Mouse (Mus musculus): Measurements from ENCODE around the gene Prmt2.

Prmt2 gene

DNA sequence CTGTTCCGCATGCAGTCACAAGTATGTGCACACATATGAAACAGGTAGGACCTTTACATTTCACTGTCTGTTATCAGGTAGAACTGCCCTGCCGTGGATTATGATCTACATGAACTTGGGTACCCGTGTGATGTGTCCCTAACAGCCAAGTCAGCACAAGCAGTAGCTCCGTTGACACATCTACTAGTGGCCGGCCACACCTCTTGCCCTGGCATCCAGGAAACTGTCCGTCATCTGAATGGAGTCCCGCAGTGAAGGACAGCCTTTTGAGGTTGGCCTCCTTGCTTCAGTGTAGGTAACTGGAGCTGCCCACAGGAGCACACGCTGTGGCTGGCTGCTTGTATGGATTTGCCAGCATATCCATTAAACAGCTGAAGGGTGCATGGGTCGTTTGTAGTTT lies 19.4 kb downstream of the Prmt2 start:
- no peak for DNase-seq (ENCODE audit: low spot score in 2 of 2)

DNA sequence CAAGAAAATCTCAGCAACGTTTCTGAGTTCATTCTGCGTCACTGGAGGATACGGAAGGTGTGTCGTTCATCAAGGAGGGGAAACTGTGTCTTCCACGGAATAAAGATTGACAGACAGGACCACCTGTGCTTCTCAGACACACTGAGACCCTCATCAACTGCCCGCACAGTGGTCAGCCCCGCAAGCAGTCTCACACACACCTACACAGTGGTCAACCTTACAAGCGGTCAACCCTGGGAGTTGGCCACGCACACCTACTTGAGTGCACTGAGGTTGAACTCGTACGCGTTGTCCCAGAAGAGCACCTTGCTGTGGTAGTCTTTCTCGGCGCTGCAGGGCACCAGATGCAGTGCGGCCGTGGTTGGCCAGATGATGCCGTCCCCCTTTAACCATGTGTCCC lies 20.6 kb downstream of the Prmt2 start:
- DNase-seq (ENCODE audit: low spot score in 2 of 2): no peak

DNA sequence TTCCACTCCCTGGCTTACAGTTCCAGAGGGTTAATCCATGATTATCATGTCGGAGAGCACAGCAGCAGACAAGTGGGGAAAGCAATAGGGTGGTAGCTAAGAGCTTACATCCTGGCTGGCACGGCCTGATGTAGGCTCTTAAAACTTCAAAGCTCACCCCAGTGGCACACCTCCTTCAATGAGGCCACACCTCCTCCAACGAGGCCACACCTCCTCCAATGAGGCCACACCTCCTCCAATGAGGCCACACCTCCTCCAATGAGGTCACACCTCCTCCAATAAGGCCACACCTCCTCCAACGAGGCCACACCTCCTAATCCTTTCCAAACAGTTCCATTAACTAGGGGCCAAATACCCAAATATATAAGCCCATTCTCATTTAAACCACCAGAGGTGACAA lies 23.5 kb downstream of the Prmt2 start:
- DNase-seq (ENCODE audit: low spot score in 2 of 2): no peak

DNA sequence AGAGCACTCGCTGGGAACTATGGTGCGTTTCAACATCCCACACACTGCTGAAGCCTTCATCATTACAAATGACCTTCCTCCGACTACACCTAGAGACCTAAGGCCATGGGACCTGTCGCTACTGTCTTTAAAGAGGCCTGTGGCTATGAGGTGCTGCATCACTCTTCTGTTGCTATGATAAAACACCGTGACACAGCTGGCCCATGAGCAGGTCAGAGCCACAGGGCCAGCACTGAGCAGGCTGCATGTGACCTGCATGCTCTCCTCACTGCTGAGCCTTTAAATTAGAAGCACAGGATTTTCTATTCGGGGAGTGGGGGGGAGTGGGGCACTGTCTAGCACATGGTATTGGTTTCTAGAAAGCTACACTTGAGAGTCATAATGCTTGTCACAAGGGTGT lies 25.5 kb downstream of the Prmt2 start:
- DNase-seq (ENCODE audit: low spot score in 2 of 2): no peak

DNA sequence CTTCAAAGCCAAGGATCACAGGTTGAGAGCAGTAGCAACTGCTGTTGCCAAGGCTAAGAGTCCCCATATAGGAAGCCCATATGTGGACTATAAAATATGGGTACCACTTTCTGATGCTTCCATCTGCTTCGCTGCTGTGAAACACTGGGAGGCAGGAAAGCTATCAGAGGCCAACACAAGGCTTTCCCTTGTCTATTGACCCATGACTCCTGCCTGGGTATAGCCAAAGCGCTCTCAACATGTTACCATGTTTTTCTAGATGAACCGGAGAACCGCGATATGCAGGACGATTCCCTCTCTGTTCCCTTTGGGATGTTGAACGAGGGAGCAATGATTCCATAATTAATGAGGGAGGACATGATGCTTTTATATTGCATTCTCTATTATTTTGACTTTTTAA lies 26.9 kb downstream of the Prmt2 start:
- DNase-seq (ENCODE audit: low spot score in 2 of 2): no peak

DNA sequence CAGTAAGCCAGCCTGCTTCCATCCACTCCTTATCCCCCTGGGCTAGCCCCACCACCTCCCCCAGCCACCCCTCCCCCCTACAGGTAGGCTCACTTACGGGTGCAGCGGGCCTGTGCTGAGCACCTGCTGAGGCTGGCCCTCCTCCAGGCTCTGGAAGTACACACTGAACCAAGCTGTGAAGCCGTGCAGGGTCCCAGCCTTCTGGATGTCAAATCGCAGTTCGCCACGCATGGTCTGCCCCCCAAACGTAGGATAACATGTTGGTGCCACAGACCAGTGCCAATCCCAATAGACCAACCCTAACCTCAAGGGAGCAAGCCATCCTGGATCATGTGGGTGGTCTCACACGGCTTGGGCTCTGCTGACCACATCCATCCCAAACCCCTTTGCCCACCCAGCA lies 28.4 kb downstream of the Prmt2 start:
- DNase-seq (ENCODE audit: low spot score in 2 of 2): no peak

DNA sequence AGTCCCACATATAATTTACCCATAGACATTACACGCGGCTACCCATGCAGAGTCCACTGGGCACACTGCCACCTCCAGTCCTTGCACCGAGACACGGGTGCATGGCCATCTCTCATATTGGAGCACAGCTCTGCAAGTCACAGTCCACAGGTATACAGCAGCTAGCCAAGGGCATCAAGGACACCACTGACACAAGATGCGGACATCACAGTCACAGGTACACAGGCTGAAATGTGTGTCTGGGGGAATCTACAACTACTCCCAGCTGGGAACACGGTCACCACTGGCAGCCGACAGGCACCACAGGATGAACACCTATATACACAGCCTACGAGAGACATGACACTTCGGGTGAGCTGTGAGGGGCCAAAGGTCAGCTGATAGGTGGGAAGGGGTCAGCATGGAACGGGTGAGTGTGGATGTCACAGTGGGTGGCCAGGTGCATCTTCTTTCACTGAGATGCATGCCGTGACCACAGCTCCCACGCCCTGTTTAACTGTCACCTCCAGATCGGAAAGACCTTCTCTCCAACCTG lies 30.3 kb downstream of the Prmt2 start:
- no peak for DNase-seq (ENCODE audit: low spot score in 2 of 2)

DNA sequence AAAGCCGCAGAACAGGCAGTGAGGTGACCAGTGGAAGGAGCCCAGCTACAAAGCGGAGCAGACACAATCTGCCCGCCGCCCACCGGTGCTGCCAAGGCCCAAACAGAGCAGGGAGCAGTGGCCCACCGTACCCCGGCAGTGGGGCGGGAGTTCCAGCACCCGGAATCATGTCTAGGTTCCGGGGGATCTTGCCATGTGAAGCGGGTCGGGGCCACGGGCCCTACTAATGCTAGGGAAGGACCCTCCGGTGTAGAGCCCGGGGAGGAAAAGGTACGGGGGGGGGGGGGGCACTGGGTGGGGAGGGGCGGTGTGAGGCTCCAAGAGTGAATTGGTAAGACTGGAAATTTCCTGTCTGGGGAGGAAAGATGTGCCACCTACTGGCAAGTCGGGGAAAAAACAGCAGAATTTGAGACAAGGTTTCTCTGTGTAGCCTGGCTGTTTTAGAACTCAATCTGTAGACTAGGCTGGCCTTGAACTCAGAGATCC lies 33.8 kb downstream of the Prmt2 start:
- DNase-seq (ENCODE audit: low spot score in 2 of 2): peak in 1 of 2 experiments; percentile 26

DNA sequence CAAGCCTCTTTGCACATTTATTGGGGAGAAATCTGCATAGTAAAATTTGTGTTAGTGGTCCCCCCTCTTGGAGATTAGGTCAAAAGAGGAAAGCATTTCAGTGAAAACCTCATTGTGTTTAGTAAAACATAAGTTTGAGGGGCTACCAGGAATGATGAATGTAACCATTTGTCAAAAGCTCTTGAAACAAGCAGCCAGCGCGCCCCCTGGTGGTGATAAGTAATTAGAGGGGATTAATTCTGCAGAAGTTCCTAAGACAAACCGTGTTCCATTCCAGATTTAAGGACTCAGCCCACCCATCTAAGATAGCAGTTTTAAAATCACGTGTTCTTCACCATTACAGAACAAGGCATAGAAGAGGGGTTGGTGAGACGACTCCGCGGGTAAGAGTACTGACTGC lies 35.7 kb downstream of the Prmt2 start:
- peak; percentile 64 to 66 for DNase-seq (ENCODE audit: low spot score in 2 of 2)

DNA sequence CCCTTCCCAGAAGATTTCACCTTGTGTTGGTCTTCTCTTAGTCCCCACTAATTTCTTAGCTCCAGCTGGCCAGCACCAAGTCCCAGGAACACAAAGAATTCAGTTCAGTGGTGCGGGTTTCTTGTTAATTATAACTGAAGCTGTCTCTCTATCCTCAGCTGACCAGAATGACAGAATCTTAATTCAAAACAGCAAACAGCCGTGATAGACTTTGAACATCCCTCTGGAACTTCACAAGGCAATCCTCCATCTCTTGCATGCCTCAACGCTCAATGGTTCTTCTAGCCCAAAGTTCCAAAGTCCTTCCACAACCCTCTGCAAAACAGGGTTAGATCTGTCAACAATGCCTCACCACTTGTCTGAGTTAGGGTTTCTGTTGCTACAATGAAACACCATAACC lies 36.2 kb downstream of the Prmt2 start:
- no peak for DNase-seq (ENCODE audit: low spot score in 2 of 2)

DNA sequence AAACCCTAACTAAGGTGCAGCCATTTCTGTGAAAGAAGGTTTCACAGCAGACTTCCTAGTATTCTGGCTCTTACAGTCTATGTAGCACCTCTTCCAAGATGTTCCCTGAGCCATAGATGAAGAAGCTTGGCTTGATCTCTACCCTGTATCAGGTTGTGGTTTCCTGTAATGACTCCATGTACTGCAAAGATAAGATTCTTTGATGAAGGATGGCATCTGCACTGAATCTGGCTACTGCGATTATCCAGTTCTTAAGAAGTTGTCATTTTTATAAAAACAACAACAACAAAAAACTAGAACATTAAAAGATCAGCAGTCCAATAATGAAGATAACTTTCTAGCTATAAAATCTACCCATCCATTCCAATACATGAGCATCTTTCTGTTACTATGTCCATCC lies 49.7 kb downstream of the Prmt2 start:
- no peak for DNase-seq (ENCODE audit: low spot score in 2 of 2)

DNA sequence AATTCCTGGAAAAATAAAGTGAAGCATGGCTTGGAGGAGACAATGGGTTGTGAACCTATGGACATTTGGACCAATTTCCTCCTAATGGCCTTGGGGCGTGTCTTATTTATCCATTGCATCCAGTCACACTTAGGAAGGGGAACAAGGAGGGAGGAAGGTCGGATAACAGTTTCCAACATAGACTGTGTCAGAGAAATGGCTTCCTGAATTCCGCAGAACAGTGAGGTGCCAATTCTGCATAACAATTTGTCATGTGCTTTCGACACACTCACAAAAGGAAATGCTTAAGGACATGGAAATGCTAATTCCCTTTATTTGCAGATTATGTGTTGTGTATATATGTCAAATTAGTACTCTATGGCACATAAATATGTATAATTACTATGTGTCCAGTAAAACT lies 52.4 kb downstream of the Prmt2 start:
- no peak for DNase-seq (ENCODE audit: low spot score in 2 of 2)

DNA sequence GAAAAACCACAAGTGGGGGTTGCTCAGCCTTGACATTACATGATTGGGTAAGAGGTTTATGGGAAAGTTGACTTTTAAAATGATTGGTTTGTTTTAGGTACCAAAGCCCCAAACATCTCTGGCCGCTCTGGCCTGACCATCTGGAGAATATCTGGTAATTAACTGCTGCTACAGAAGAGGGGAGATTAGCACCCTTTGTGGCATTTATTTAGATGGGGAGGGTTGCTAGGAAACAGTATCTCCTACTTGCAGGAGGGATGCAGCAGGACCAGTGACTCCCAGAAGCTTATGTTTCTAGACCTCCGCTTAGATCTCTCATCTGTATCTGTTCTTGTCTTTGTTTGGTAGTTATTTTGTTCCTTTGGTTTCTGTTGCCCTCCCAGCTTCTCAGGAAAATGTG lies 62.8 kb downstream of the Prmt2 start:
- no peak for DNase-seq (ENCODE audit: low spot score in 2 of 2)

DNA sequence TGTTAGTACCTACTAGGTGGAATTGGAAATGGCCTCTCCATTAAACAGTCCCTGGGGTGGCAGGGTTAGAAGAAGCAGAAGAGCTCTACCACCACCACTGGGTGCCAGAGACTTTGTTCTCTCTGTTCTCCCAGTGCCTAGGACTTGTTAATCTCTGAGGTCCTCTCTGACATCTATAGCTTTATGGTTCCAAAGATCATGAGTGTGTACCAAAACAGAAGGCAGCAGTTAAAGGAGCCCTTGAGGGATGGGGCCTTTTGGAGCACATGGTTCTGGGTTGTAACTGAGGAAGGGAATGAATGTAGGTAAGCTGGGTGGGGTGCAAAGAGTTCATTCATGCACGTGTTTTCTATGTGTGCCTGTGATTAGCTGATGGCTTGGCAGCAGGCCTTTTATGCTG lies 79.7 kb downstream of the Prmt2 start:
- DNase-seq (ENCODE audit: low spot score in 2 of 2): no peak

DNA sequence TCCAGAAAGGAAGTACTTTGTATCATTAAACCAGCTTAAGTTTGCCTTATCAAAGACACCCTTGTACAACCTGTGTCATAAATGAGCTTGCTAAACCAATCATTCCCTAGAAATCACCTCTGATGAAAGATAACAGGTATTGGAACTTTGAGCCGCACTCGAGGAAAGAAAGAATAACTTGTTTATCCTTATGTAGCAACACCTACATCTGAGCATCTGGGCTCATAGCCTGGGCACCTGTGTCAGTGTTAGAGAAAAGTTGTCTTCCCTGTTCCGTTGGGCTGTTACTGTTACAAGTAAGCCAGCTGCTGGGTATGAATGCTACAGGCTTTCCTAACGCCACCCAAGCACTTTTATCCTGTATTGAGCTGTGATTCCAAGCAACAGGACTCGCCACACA lies 80.1 kb downstream of the Prmt2 start:
- no peak for DNase-seq (ENCODE audit: low spot score in 2 of 2)
